Mouse (Mus musculus): ENCODE measurements at regions not wholly inside any gene's neighbourhood (a gene's known extent, or its start where the extent isn't known, plus 50 kb on each side); places are given as distances from the start of the nearest gene placed in this dataset.

- Histone ChIP-seq H3K27ac (ENCODE audit: insufficient read depth, low read depth, low read length) (no peak overlapping the region), H3K27me3 (replicated peaks; ENCODE audit: control insufficient read depth, insufficient read depth, low read length) (no peaks in the 10 kb centered on the region), H3K4me1 (ENCODE audit: control insufficient read depth, insufficient read depth, low read length) (no peaks in the 10 kb centered on the region), H3K4me3 (ENCODE audit: insufficient read depth, low read depth, low read length) (no peak overlapping the region), H3K36me3 (ENCODE audit: control insufficient read depth, insufficient read depth, low read length) (no peaks in the 10 kb centered on the region)
- 87% methylated on average over 4 of the region's 4 CpGs for WGBS
- DNase-seq = no peak
- TF ChIP-seq POLR2A (IDR thresholded peaks at IDR 0.05; ENCODE audit: low read depth, low read length) = no peak
Measured at GRCm38 (mm10) chr1:15018460-15018779, 1074.7 kb downstream of the 4930444P10Rik start.

DNA sequence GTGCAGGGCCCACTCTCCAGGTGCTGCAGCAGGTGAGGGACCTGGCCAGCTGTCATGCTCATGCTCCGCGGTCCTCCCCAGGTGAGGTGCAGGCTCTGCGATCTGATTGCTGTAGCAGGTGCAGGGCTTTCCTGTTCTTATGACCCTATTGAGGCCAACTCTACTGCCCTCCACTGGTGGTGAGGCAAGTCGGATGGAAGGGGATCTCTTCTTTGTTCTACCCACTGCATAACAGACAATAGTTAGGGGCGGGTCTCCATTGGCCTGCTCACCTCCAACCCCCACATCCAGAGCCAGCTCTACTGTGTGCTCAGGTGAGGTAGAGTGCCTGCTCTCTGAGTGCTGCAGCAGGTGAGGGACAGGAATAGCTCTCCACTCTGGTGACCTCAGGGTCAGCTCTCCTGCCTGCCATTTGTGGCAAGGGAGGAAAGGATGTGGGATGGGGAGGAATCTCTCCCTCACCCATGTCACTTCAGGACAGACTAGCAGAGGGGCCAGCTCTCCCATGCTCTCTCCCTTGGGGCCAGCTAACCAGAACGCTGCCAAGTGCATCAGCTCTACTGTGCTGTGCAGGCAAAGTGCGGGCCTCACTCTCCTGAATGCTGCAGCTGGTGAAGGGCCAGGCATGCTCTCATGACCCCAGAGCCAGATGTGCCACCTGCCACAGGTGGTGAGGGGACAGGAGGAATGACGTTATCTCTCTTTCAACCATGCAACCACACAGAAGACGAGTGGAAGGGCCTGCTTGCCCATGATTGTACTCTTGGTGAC lies 1075.3 kb downstream of the 4930444P10Rik start:
- 76% methylated on average over 9 of the region's 9 CpGs for WGBS
- no peak for TF ChIP-seq POLR2A (IDR thresholded peaks at IDR 0.05; ENCODE audit: low read depth, low read length)
- no peak for TF ChIP-seq CTCF (conservative IDR thresholded peaks at IDR 0.05; ENCODE audit: insufficient read depth, insufficient read length, low read depth, low read length)

GRCm38 (mm10) chr1:15007663-15008344 lies 1085.3 kb downstream of the 4930444P10Rik start:
- TF ChIP-seq CTCF (conservative IDR thresholded peaks at IDR 0.05; ENCODE audit: insufficient read depth, insufficient read length, low read depth, low read length) (no peak), POLR2A (IDR thresholded peaks at IDR 0.05; ENCODE audit: low read depth, low read length) (no peak)
- 5% methylated on average over 3 of the region's 3 CpGs for WGBS

More for the DNA sequence above, 1075.3 kb downstream of the 4930444P10Rik start:
- no peak overlapping the region for H3K4me3 ChIP-seq (ENCODE audit: insufficient read depth, low read depth, low read length)
- no peaks in the 10 kb centered on the region for H3K4me1 ChIP-seq (ENCODE audit: control insufficient read depth, insufficient read depth, low read length)
- no peak overlapping the region for H3K27ac ChIP-seq (ENCODE audit: insufficient read depth, low read depth, low read length)
- H3K36me3 ChIP-seq (ENCODE audit: control insufficient read depth, insufficient read depth, low read length) = no peaks in the 10 kb centered on the region
- DNase-seq = no peak
- no peaks in the 10 kb centered on the region for H3K27me3 ChIP-seq (replicated peaks; ENCODE audit: control insufficient read depth, insufficient read depth, low read length)

GRCm38 (mm10) chr1:14995348-14995747 lies 1097.8 kb downstream of the 4930444P10Rik start:
- no peak overlapping the region for H3K27ac ChIP-seq (ENCODE audit: insufficient read depth, low read depth, low read length)
- 73% methylated on average over 3 of the region's 3 CpGs for WGBS

More at GRCm38 (mm10) chr1:15007663-15008344, 1085.3 kb downstream of the 4930444P10Rik start:
- Histone ChIP-seq H3K4me1 (ENCODE audit: control insufficient read depth, insufficient read depth, low read length) (no peaks in the 10 kb centered on the region), H3K27me3 (replicated peaks; ENCODE audit: control insufficient read depth, insufficient read depth, low read length) (no peaks in the 10 kb centered on the region), H3K4me3 (ENCODE audit: insufficient read depth, low read depth, low read length) (no peak overlapping the region), H3K27ac (ENCODE audit: insufficient read depth, low read depth, low read length) (no peak overlapping the region), H3K36me3 (ENCODE audit: control insufficient read depth, insufficient read depth, low read length) (no peaks in the 10 kb centered on the region)
- DNase-seq = peak; percentile 35

DNA sequence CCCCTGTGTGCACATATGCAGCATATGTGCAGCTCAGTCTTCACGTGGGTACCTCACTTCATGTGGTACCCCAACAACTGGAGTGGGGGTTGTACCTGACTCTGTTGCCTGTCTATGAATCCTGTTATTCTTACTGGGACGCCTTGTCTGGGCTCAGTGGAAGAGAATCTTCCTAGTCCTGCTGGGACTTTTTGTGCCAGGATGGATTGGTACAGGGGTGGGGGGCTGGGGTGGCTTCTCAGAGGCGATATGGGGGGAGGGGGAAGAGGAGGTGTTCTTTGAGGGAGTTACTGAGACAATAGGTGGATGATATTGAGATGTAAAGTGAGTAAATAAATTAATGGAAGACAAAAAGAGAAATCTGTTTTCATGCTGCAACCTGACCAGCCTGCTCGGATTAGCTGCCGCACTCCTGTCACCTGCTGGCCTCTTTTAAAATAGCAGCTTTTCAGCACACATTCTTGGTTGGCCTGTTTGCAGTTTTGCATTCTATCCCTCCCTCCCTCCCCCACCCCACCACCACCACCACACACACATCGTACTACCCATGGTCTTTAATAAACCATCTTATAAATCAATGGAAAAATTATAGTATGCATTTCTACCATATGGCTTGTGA lies 1112.9 kb downstream of the 4930444P10Rik start:
- Histone ChIP-seq H3K36me3 (ENCODE audit: control insufficient read depth, insufficient read depth, low read length) (no peaks in the 10 kb centered on the region), H3K27me3 (replicated peaks; ENCODE audit: control insufficient read depth, insufficient read depth, low read length) (no peaks in the 10 kb centered on the region), H3K4me1 (ENCODE audit: control insufficient read depth, insufficient read depth, low read length) (no peaks in the 10 kb centered on the region), H3K4me3 (ENCODE audit: insufficient read depth, low read depth, low read length) (no peak overlapping the region), H3K27ac (ENCODE audit: insufficient read depth, low read depth, low read length) (no peak overlapping the region)
- TF ChIP-seq CTCF (conservative IDR thresholded peaks at IDR 0.05; ENCODE audit: insufficient read depth, insufficient read length, low read depth, low read length) (no peak; the same call in 1 of the 2 replicates), POLR2A (IDR thresholded peaks at IDR 0.05; ENCODE audit: low read depth, low read length) (no peak)
- WGBS = 47% methylated on average over 6 of the region's 6 CpGs
- DNase-seq = no peak

More at GRCm38 (mm10) chr1:14995348-14995747, 1097.8 kb downstream of the 4930444P10Rik start:
- no peak for TF ChIP-seq CTCF (conservative IDR thresholded peaks at IDR 0.05; ENCODE audit: insufficient read depth, insufficient read length, low read depth, low read length)
- TF ChIP-seq POLR2A (IDR thresholded peaks at IDR 0.05; ENCODE audit: low read depth, low read length) = no peak
- no peak for DNase-seq
- H3K36me3 ChIP-seq (ENCODE audit: control insufficient read depth, insufficient read depth, low read length) = no peaks in the 10 kb centered on the region
- no peak overlapping the region for H3K4me3 ChIP-seq (ENCODE audit: insufficient read depth, low read depth, low read length)
- no peaks in the 10 kb centered on the region for H3K4me1 ChIP-seq (ENCODE audit: control insufficient read depth, insufficient read depth, low read length)
- H3K27me3 ChIP-seq (replicated peaks; ENCODE audit: control insufficient read depth, insufficient read depth, low read length) = no peaks in the 10 kb centered on the region

Data from kidney, adult 2 months (tissue).